Mouse (Mus musculus): ENCODE measurements around the gene 2210408I21Rik. TPM values are rescaled to one million over a fixed set of nuclear protein-coding genes. Genes with fewer than 3 reads are reported as not detected.

The 2210408I21Rik gene
- polyA plus RNA-seq, 1 experiment from 2014 or later = 12.2 TPM

GRCm38 (mm10) chr13:77529760-77530159 is 394.4 kb downstream of the 2210408I21Rik start:
- no peaks in the 10 kb centered on the region for H3K4me1 ChIP-seq
- H3K27me3 ChIP-seq (replicated peaks) = no peaks in the 10 kb centered on the region
- H3K27ac ChIP-seq (replicated peaks) = no peak overlapping the region
- H3K36me3 ChIP-seq = no peaks in the 10 kb centered on the region
- H3K9ac ChIP-seq (replicated peaks) = no peak overlapping the region
- H3K9me3 ChIP-seq (replicated peaks) = no peaks in the 10 kb centered on the region
- no peak for ATAC-seq (ENCODE audit: low FRiP score)
- no peak overlapping the region for H3K4me2 ChIP-seq
- H3K4me3 ChIP-seq (replicated peaks) = no peak overlapping the region

DNA sequence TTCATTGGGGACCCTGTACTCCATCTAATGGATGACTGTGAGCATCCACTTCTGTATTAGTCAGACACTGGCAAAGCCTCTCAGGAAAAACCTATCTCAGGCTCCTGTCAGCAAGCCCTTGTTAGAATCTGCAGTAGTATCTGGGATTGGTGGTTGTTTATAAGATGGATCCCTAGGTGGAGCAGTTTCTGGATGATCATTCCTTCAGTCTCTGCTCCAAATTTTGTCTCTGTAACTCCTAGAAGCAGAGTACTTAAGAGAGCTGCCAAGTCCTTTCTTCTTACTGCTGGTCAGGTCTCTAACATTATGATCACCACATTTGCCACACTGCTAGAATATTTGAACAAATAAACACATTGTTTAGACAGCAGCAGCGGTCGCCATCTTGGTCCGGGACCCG is 402.1 kb downstream of the 2210408I21Rik start:
- no peak overlapping the region for H3K27ac ChIP-seq (replicated peaks)
- H3K4me3 ChIP-seq (replicated peaks) = no peak overlapping the region
- no peak overlapping the region for H3K4me2 ChIP-seq
- no peaks in the 10 kb centered on the region for H3K4me1 ChIP-seq
- no peaks in the 10 kb centered on the region for H3K27me3 ChIP-seq (replicated peaks)
- H3K9ac ChIP-seq (replicated peaks) = no peak overlapping the region
- 94% methylated on average over 4 of the region's 4 CpGs for WGBS
- no peaks in the 10 kb centered on the region for H3K36me3 ChIP-seq
- no peak for ATAC-seq (ENCODE audit: low FRiP score)
- H3K9me3 ChIP-seq (replicated peaks) = no peaks in the 10 kb centered on the region

GRCm38 (mm10) chr13:77547486-77548385 is 412.4 kb downstream of the 2210408I21Rik start:
- no peaks in the 10 kb centered on the region for H3K36me3 ChIP-seq
- H3K4me1 ChIP-seq = peaks cover 11% of the 10 kb centered on the region
- no peak overlapping the region for H3K27ac ChIP-seq (replicated peaks)
- no peaks in the 10 kb centered on the region for H3K27me3 ChIP-seq (replicated peaks)
- no peak overlapping the region for H3K9ac ChIP-seq (replicated peaks)
- WGBS = 19% methylated on average over 16 of the region's 16 CpGs
- ATAC-seq (ENCODE audit: low FRiP score) = peak; percentile 53; the same call in 1 of the 2 replicates
- H3K9me3 ChIP-seq (replicated peaks) = no peaks in the 10 kb centered on the region
- peak overlapping the region; percentile 54 for H3K4me2 ChIP-seq
- H3K4me3 ChIP-seq (replicated peaks) = peak overlapping the region; percentile 23

DNA sequence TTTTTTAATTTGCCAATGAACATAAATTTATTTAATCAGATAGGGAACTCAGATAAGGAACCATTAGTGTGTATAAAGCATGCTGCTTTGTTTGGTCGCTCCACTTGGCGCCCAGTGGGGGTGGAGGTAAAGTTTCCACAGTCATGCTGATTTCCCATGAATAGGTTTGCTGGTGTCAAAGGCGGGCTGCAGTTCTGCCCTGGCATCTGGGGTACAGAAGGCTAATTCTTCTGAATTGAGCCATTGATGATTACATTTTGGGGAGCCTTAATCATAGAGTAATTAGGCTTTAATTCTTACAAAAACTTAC is 413.0 kb downstream of the 2210408I21Rik start:
- no peaks in the 10 kb centered on the region for H3K36me3 ChIP-seq
- peaks cover 11% of the 10 kb centered on the region for H3K4me1 ChIP-seq
- H3K27ac ChIP-seq (replicated peaks) = no peak overlapping the region
- H3K9me3 ChIP-seq (replicated peaks) = no peaks in the 10 kb centered on the region
- peak overlapping the region; percentile 23 for H3K4me3 ChIP-seq (replicated peaks)
- H3K27me3 ChIP-seq (replicated peaks) = no peaks in the 10 kb centered on the region
- peak; percentile 74 for ATAC-seq (ENCODE audit: low FRiP score)
- no peak overlapping the region for H3K9ac ChIP-seq (replicated peaks)
- peak overlapping the region; percentile 54 for H3K4me2 ChIP-seq
- 3% methylated on average over 3 of the region's 3 CpGs for WGBS

GRCm38 (mm10) chr13:77548750-77549149 is 413.4 kb downstream of the 2210408I21Rik start:
- H3K9ac ChIP-seq (replicated peaks) = no peak overlapping the region
- no peaks in the 10 kb centered on the region for H3K27me3 ChIP-seq (replicated peaks)
- no peak overlapping the region for H3K4me3 ChIP-seq (replicated peaks)
- no peaks in the 10 kb centered on the region for H3K9me3 ChIP-seq (replicated peaks)
- H3K27ac ChIP-seq (replicated peaks) = no peak overlapping the region
- H3K4me2 ChIP-seq = no peak overlapping the region
- H3K36me3 ChIP-seq = no peaks in the 10 kb centered on the region
- 47% methylated on average over 4 of the region's 4 CpGs for WGBS
- ATAC-seq (ENCODE audit: low FRiP score) = no peak
- H3K4me1 ChIP-seq = peaks cover 11% of the 10 kb centered on the region

DNA sequence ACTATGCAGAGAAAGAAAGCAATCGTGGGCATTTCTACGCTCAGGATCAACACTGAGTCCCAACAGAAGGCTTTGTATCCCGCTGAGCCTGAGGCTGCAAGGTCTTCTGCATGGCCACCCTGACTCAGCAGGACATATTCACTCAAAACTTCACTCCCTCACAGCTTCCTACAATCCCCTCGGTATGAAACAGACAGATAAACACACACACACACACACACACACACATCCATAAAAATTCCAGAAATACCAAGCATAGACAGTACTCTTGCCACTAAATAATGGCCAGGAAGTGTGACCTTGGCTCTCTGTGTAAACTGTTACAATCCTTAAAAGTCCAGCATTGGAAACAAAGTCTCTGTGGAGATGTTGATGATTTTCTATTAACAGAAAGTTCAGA is 458.7 kb downstream of the 2210408I21Rik start:
- 70% methylated on average over 4 of the region's 4 CpGs for WGBS
- ATAC-seq (ENCODE audit: low FRiP score) = no peak
- H3K27ac ChIP-seq (replicated peaks) = no peak overlapping the region

GRCm38 (mm10) chr13:77615346-77615745 is 480.0 kb downstream of the 2210408I21Rik start:
- no peaks in the 10 kb centered on the region for H3K4me1 ChIP-seq
- H3K9me3 ChIP-seq (replicated peaks) = no peaks in the 10 kb centered on the region
- no peak for ATAC-seq (ENCODE audit: low FRiP score)
- H3K9ac ChIP-seq (replicated peaks) = no peak overlapping the region
- H3K27ac ChIP-seq (replicated peaks) = no peak overlapping the region
- H3K36me3 ChIP-seq = no peaks in the 10 kb centered on the region
- H3K27me3 ChIP-seq (replicated peaks) = no peaks in the 10 kb centered on the region
- H3K4me2 ChIP-seq = no peak overlapping the region
- 96% methylated on average over 2 of the region's 2 CpGs for WGBS
- H3K4me3 ChIP-seq (replicated peaks) = no peak overlapping the region

More for the DNA sequence above, 458.7 kb downstream of the 2210408I21Rik start:
- Histone ChIP-seq H3K9me3 (replicated peaks) (no peaks in the 10 kb centered on the region), H3K9ac (replicated peaks) (no peak overlapping the region), H3K4me2 (no peak overlapping the region), H3K27me3 (replicated peaks) (no peaks in the 10 kb centered on the region), H3K4me3 (replicated peaks) (no peak overlapping the region), H3K36me3 (no peaks in the 10 kb centered on the region), H3K4me1 (no peaks in the 10 kb centered on the region)

Other genes with a start within 250 kb of the 2210408I21Rik start
- gene Slf1, start 67 bp upstream of the 2210408I21Rik start, polyA plus RNA-seq (2015; fragmentation: Nextera tagmentation; extraction: Ambion mirVana) = 28.9 and 31.0 TPM in 2 replicates